Mouse (Mus musculus): Measurements from ENCODE around the gene Olfr1459.

Gene Olfr1459

GRCm38 (mm10) chr19:13149449-13149848, at the start of gene Olfr1459:
Gene Olfr1459 (minus strand): TSS chr19:13149549.
- DNase-seq (ENCODE audit: low spot score in 2 of 2): no peak

GRCm38 (mm10) chr19:13185434-13185833, 36.1 kb upstream of the Olfr1459 start, which contains the start of gene Olfr1462:
Gene Olfr1462 (plus strand): TSS chr19:13185734.
- no peak for DNase-seq (ENCODE audit: low spot score in 2 of 2)

- no peak for DNase-seq (ENCODE audit: low spot score in 2 of 2)
These were observed 13.4 kb upstream of the Olfr1459 start, which contains the start of gene Olfr1461 for GRCm38 (mm10) chr19:13162700-13163099. Gene Olfr1461 (plus strand): TSS chr19:13163000.

GRCm38 (mm10) chr19:13106675-13107074, 42.7 kb downstream of the Olfr1459 start, which contains the start of gene Olfr1458:
Gene Olfr1458 (minus strand): TSS chr19:13106775.
- DNase-seq (ENCODE audit: low spot score in 2 of 2): no peak

- no peak for DNase-seq (ENCODE audit: low spot score in 2 of 2)
These were observed 51.6 kb downstream of the Olfr1459 start, which contains the start of gene Olfr1457 for GRCm38 (mm10) chr19:13097791-13098190. Gene Olfr1457 (minus strand): TSS chr19:13097891.

GRCm38 (mm10) chr19:13093908-13094307, 55.4 kb downstream of the Olfr1459 start:
- no peak for DNase-seq (ENCODE audit: low spot score in 2 of 2)

All from spleen, postnatal 14 days (tissue).